Mouse (Mus musculus) splenic B cell, adult 2 months (primary cell): ENCODE data around the gene Tjp2.
"Not testable (repeated sequence)": the region's sequence is repeated elsewhere in the genome, so short reads cannot be mapped to it uniquely, and the experiment has no call there.

Experiments used
- DNase-seq: peaks from one replicate; pipeline ENCODE4 v3.0.0-alpha.2; 2011; ENCODE audit warnings: low read depth, low spot score
- H3K27me3 ChIP-seq: 2 replicates; pipeline ENCODE4 v1.6.1; 2012; ENCODE audit warnings: mild to moderate bottlenecking, low read length, moderate library complexity, mixed read lengths; ENCODE audit not compliant: control insufficient read depth, poor library complexity, insufficient read depth, severe bottlenecking
- H3K36me3 ChIP-seq: 2 replicates; pipeline ENCODE4 v1.6.1; 2012; ENCODE audit warnings: mild to moderate bottlenecking, low read length, moderate library complexity, mixed read lengths; ENCODE audit not compliant: control insufficient read depth, poor library complexity, insufficient read depth, severe bottlenecking

Tjp2 gene

GRCm38 (mm10) chr19:24097666-24098455 is 127.0 kb downstream of the Tjp2 start:
- no peaks in the 10 kb centered on the region for H3K36me3 ChIP-seq
- no peak for DNase-seq

GRCm38 (mm10) chr19:24092060-24092459 is 132.8 kb downstream of the Tjp2 start:
- not testable (repeated sequence) for H3K36me3 ChIP-seq, H3K27me3 ChIP-seq, DNase-seq

More at GRCm38 (mm10) chr19:24097666-24098455, 127.0 kb downstream of the Tjp2 start:
- H3K27me3 ChIP-seq: no peaks in the 10 kb centered on the region

DNA sequence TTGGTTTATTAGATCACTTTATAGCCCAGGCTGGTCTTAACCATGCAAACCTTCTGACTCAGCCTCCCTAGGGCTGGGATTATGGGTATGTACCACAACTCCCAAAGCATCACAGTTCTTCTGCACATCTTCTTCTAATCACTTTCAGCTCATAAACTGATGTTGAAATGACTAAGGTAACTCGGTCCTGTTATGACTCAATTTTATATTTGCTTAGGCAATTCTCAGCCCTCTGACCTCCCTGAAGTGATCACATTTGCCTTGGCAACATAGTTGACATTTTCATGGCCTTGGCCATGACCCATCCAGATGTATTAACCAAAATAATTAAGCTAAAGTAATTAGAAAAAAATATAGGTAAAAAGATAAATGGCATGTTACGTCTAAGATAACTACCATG is 134.5 kb downstream of the Tjp2 start:
- H3K27me3 ChIP-seq: no peaks in the 10 kb centered on the region
- no peak for DNase-seq
- no peaks in the 10 kb centered on the region for H3K36me3 ChIP-seq

- H3K36me3 ChIP-seq: no peaks in the 10 kb centered on the region
These were observed 139.5 kb downstream of the Tjp2 start for GRCm38 (mm10) chr19:24085306-24085705.

DNA sequence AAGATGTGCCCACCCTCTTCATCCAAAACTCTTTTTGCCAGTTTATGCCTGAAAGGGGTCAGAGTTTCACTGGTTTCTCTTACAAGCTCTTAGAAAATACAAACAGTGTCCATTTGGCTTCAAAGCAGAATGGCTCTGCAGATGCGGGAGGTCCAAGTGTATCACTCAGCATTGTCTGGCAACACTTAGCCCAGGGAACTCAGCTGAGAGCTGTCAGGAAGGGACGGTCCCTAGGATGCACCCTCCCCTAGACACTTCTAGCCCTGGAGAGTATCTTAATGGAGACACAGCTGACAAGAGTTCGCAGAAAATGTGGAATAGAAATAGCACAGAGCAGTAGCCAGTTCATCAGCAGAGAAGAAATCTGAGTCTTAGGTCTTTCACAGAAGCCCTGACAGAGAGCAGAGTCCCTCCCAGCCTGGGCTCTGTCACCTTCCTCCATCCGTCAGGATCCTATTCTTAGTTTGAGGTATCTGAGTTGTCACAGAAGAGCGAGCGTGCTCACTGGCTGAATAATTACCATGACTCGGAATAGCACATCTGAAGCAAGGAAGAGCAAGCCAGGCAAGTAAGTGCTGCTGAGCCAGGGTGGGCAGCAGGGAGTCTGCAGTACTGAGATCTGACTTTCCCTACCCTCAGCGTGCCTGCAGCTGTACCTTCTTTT is 144.3 kb downstream of the Tjp2 start:
- no peak for DNase-seq
- Histone ChIP-seq H3K27me3 (no peaks in the 10 kb centered on the region), H3K36me3 (no peaks in the 10 kb centered on the region)

More at GRCm38 (mm10) chr19:24085306-24085705, 139.5 kb downstream of the Tjp2 start:
- no peak for DNase-seq
- no peaks in the 10 kb centered on the region for H3K27me3 ChIP-seq

- no peaks in the 10 kb centered on the region for H3K36me3 ChIP-seq
- no peak for DNase-seq
- no peaks in the 10 kb centered on the region for H3K27me3 ChIP-seq
These were observed 147.2 kb downstream of the Tjp2 start for GRCm38 (mm10) chr19:24077658-24078057.

GRCm38 (mm10) chr19:24076536-24076935 is 148.3 kb downstream of the Tjp2 start:
- no peak for DNase-seq
- H3K27me3 ChIP-seq: no peaks in the 10 kb centered on the region
- no peaks in the 10 kb centered on the region for H3K36me3 ChIP-seq

DNA sequence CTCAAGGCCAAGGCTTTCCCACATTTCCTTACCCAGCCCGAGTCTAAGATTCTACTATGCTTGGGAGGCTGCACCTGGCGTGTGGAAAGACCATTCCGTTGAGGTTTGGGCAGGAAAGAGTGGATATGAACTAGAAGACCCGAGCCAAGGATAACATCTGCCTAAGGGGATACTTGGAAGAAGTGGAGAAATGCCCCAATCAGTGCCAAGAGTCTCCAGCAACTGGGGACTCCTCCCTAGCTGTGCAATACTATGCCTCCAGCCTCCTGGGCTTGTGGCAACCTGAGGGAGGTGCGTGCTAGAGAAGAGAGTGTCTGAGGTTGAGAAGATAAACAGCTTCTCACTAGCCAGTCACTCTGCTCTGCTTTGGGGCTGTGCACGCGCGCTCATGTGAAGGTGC is 148.9 kb downstream of the Tjp2 start:
- H3K27me3 ChIP-seq: no peaks in the 10 kb centered on the region
- H3K36me3 ChIP-seq: no peaks in the 10 kb centered on the region
- DNase-seq: no peak

DNA sequence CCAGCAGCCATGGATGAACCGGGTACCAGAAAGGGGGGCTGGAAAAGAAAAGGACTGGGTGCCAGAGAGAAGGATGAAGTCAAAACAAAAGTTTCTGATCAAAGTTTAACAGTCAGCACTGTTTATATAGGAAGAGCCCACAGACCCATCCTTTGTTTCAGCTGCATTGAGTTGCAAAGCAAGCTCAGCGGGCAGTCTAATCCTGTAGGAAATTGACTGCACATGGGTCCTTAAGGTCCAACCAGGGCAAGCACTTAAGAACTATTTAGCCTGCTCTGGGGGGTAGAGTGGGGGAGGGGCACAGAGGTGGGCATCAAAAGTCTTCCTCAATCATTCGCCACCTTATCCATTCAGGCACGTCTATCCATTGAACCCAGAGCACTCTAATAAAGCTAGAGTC is 151.7 kb downstream of the Tjp2 start:
- no peaks in the 10 kb centered on the region for H3K36me3 ChIP-seq
- no peaks in the 10 kb centered on the region for H3K27me3 ChIP-seq
- no peak for DNase-seq

DNA sequence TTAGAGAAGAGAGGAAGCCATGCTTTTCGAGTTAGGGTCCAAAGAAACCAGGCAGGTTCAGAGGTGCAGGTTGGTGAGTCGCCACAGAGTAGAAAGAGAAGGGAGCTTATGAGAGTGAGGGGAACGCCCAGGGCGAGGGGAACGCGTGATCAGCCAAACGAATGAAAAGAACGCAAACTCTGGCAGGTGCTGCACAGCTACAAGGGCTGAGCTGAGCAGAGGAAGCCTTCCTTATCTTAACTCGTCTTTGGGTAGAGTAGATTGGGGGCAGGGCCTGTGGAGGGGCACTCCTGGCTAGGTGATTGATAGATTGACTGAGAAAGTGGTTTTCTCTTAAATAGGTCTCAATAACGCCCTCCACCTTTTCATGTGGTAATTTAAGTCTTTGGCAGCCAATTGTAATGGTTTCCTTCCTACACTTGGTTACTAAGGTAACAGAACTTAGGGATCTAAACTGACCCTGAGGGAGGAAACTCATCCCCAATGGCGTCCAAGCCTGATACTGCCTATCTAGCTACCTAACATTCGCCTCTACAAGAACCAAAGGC is 160.4 kb downstream of the Tjp2 start:
- DNase-seq: no peak
- Histone ChIP-seq H3K27me3 (no peaks in the 10 kb centered on the region), H3K36me3 (no peaks in the 10 kb centered on the region)

GRCm38 (mm10) chr19:24063585-24063984 is 161.2 kb downstream of the Tjp2 start:
- H3K27me3 ChIP-seq: no peaks in the 10 kb centered on the region
- no peak for DNase-seq
- H3K36me3 ChIP-seq: no peaks in the 10 kb centered on the region

- Histone ChIP-seq H3K27me3 (no peaks in the 10 kb centered on the region), H3K36me3 (no peaks in the 10 kb centered on the region)
- no peak for DNase-seq
These were observed 166.0 kb downstream of the Tjp2 start for GRCm38 (mm10) chr19:24058851-24059250.

GRCm38 (mm10) chr19:24058021-24058420 is 166.8 kb downstream of the Tjp2 start:
- H3K36me3 ChIP-seq: no peaks in the 10 kb centered on the region
- no peaks in the 10 kb centered on the region for H3K27me3 ChIP-seq
- no peak for DNase-seq

- no peaks in the 10 kb centered on the region for H3K27me3 ChIP-seq
- no peak for DNase-seq
- no peaks in the 10 kb centered on the region for H3K36me3 ChIP-seq
These were observed 167.9 kb downstream of the Tjp2 start for GRCm38 (mm10) chr19:24056880-24057279.

DNA sequence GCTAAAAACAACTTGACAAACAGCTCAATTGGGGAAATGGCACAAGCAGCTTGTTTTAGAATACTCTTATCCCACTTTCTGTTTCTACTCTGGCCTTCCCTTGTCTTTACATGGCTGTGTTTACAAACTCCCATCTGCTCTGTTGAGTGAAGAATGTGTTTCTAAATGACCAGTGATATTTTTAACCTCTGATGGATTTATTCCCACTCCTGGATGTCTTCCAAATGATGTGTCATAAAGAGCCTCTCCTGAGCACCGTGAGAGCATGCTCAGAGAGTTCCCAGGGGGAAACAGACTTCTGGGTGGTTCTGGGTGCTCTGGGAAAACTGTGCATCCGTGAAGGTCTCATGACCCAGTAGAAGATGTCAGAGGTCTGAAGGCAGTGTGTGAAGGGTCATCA is 169.9 kb downstream of the Tjp2 start:
- H3K27me3 ChIP-seq: no peaks in the 10 kb centered on the region
- DNase-seq: no peak
- H3K36me3 ChIP-seq: no peaks in the 10 kb centered on the region
